In genomic region chr10:120140193-120140592, GRCm38 (mm10) we compare ENCODE assay signal across 13 mouse cellular contexts.
"Had no signal": no experiment of that assay in that cellular context is flagged by ENCODE, and none has a peak within 500 bp of the region (broad histone marks: within the 10 kb centered on the region; RNA-seq: fewer than 3 reads in every experiment).

No protein-coding gene starts in this region.

- H3K27me3 ChIP-seq: limb, embryonic 15.5 days; megakaryocyte, embryonic 14.5 days; midbrain, embryonic 15.5 days; neural tube, embryonic 12.5 days had no signal

- H3K4me1 ChIP-seq: limb, embryonic 15.5 days; midbrain, embryonic 15.5 days; neural tube, embryonic 12.5 days had no signal

- ATAC-seq: midbrain, embryonic 15.5 days had no signal

- H3K36me3 ChIP-seq: midbrain, embryonic 15.5 days; neural tube, embryonic 12.5 days had no signal

- H3K9me3 ChIP-seq: limb, embryonic 15.5 days had no signal

- H3K4me3 ChIP-seq: limb, embryonic 15.5 days; midbrain, embryonic 15.5 days; neural tube, embryonic 12.5 days had no signal

- DNase-seq: kidney, adult 2 months; kidney, postnatal 25 days; layer of hippocampus, postnatal 36 days; lung, adult 18-20 months; right cerebral cortex, postnatal 4 days; spleen, adult 18-20 months; thymus, postnatal 4 days had no signal

- H3K9ac ChIP-seq: limb, embryonic 15.5 days; liver, embryonic 14.5 days; midbrain, embryonic 15.5 days; neural tube, embryonic 12.5 days had no signal

- H3K4me2 ChIP-seq: limb, embryonic 15.5 days; midbrain, embryonic 11.5 days; midbrain, embryonic 15.5 days; neural tube, embryonic 12.5 days had no signal

- H3K27ac ChIP-seq: limb, embryonic 15.5 days; liver, embryonic 14.5 days; midbrain, embryonic 15.5 days; neural tube, embryonic 12.5 days had no signal
